Mouse (Mus musculus): ENCODE data around the gene Map2k6.

- TF ChIP-seq CTCF (IDR thresholded peaks at IDR 0.05; ENCODE audit: borderline replicate concordance, insufficient read depth, low read depth, low read length): no peak
- no peak for TF ChIP-seq POLR2A (IDR thresholded peaks at IDR 0.05; ENCODE audit: borderline replicate concordance, insufficient read depth, low read length)
Measured at GRCm38 (mm10) chr11:110369312-110370019, 29.5 kb upstream of the Map2k6 start.

Data from cerebellum, adult 2 months (tissue).